Mouse (Mus musculus) left cerebral cortex, postnatal 36 days (tissue): Measurements from ENCODE around the gene Tigd3. TPM values are rescaled to one million over a fixed set of nuclear protein-coding genes. Genes with fewer than 3 reads are reported as not detected.

ENCODE experiments used
- DNase-seq, 2 experiments: peaks; one replicate each; pipeline ENCODE4 v3.0.0; 2021 to 2022; ENCODE audit warnings: low spot score in 2 of 2, mixed read lengths in 1 of 2
- intact Hi-C: fragments of 180-260 bp; cut with DNase I; formaldehyde crosslinking; loops from one replicate; pipeline ENCODE4 v1.15.1; 2025
- total RNA-seq, 2 experiments: library from RNA; stranded (reverse); gene quantifications; 2 replicates each; pipeline ENCODE4 v1.2.3; 2021

Tigd3 gene
- total RNA-seq, 2 experiments from 2014 or later: 4.3 to 4.5 TPM

- intact Hi-C loops: loop anchor here (1.0 kb wide), 1 partner anchor 57 kb away; no protein-coding TSS in a partner anchor
- peak; percentile 91 to 94 for DNase-seq
These were observed 44.0 kb downstream of the Tigd3 start for GRCm38 (mm10) chr19:5849843-5850527.

DNA sequence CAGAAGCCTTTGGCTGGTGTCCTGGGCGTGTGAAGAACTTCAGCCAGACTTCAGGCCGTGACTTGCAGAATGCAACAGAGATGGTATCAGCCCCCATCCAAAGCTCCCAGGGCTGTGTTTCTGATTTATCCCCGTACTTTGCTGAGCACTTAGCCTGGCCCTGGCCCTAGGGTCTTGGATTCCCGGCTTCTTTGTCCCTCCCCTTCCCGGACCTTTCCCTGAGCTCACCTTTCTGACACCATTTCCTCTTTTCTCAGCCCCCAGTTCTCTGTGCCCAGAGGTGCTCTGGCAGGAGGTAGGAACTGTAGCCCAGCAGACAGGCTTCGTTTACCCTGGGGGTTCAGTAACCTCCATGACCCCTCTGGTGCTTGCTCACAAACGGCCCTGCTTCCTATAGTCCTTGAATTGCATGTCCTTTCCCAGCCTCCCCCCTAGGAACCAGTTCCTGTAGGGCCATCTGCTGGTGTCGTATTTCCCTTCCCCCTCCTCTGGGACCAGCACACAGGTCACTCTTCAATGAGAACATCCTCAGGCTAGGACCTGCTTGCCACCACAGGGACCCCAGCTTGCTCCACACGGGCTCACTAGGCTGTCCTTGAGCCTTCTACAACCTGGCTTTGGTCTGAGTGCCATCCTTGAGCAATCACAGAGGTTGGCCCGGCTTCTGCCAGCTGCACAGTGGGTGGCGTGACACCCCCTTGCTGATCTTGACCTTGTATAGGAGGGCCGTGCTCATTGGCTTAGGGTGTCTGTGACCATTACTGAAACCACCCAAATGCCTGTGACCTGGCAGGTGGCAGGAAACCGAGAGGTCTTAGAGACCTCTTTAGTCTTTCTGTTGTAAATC, 44.9 kb downstream of the Tigd3 start:
- DNase-seq: no peak
- intact Hi-C loops: no loop called here

DNA sequence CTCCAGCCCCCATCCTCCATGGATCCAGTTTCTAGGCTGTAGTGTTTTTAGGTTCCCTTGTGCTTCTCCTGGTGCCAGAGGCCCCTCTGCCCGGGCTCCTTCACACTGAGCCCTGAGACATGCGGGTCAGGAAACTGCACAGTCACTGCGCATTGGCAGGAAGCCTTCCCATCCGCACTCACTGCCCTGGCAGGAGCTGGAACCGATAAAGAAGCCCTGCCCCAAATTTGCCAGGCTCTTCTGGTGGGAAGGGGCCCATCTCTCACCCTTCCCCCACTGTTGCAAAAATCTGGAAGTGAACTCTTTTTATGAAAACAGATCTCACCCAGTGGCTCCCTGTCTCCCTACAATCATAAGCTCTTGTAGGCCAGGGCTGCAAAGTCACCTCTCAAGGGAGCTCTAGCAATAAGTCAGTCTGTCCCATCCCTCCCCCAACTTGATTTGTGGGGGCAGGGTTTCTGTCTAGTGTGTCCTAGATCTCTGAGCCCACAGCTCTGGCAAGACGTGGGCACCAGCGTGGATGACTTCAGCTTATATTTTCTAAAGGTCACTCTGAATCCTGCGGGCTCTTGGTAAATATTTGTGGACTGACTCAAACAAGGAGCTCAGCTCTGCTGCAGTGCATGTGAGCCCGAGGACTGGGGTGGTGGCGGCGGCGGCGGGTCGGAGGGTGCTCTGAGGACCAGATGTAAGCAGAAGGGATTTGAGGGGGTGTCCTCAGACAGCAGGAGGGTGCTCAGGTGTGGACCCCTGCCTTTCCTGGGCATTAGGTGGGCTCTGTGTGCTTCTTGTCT, 45.7 kb downstream of the Tigd3 start:
- intact Hi-C loops: no loop called here
- DNase-seq: peak; percentile 53 to 58

DNA sequence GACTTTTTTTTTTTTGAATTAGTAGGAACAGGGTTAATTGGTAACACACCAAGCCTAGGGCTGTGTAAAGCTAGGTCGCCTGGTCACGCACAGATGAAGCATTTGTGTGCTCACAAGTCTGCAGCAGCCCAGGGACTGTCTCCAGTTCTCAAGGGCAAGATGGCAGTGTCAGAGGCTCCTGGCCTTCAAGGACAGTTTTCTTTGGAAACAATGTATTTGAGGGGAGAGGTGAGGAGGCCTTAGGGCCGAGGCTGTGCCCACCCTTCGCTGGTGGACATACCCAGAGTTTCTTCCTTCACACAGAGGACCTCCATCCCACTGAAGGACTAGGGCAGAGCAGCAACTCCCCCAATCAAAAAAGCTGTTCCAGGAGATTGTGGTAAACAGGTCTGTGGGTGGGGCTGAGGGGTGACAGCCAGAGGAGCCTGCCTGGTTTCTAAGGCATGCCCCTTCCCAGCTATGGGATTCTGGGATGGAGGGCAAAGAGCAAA, 46.6 kb downstream of the Tigd3 start:
- intact Hi-C loops: loop anchor here (2.0 kb wide), 1 partner anchor 35 kb away; no protein-coding TSS in a partner anchor
- no peak for DNase-seq

DNA sequence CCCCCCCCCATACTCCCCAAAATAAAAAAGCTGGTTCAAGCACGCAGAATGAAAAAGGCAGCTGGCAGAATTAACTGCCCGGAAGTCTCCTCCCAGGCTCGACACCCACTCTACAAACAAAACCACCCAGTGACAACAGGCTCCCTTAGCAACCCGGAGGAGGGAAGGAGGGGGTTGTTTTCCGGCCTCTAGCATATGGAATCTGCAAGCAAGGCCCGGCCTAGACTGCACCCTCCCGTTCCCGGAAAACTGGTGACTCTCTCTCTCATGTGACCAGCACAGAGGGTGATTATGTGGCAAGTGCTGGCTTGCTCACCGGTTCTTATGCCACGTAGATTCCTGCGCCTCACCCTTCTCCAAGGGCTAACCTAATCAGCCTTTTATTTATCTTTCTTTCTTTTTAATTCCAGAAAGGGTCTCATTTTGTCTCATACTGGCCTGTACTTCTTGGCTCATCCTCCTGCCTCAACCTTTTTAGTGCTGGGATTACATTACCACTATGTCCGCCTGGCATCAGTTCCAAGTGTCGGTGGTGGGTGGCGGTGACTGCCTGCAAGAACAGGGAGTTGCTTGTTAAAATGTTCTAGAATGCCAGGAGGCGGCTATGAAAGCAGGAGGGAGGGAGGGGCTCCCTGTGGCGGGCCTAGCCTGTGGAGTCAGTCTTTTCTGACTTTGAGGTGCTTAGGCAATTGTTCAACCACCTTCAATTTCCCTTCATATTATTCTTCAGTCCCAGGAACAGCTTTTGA, 47.2 kb downstream of the Tigd3 start:
- intact Hi-C loops: loop anchor here (2.0 kb wide), 1 partner anchor 34 kb away; no protein-coding TSS in a partner anchor
- DNase-seq: peak; percentile 90 to 91

DNA sequence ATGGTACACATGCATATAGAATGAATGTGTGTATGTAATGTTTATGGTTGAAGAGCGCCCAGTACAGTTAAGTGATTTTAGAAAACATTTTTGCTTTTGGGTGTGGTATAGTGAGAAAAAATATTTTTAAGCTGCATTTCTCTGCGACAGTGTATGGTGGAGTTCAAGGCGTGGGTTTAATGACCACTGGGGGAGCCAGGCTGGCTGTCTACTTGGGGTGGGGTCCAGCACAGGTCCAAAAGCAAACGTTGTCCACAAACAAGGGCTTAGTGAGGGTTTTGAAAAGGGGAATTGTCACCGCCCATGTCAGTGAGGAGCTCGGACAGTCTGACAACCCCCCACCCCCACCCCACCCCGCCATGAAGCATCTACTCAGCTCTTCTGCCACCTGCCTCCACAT, 47.8 kb downstream of the Tigd3 start:
- intact Hi-C loops: loop anchor here (2.0 kb wide), 1 partner anchor 33 kb away; no protein-coding TSS in a partner anchor
- peak in 1 of 2 experiments; percentile 66 for DNase-seq

DNA sequence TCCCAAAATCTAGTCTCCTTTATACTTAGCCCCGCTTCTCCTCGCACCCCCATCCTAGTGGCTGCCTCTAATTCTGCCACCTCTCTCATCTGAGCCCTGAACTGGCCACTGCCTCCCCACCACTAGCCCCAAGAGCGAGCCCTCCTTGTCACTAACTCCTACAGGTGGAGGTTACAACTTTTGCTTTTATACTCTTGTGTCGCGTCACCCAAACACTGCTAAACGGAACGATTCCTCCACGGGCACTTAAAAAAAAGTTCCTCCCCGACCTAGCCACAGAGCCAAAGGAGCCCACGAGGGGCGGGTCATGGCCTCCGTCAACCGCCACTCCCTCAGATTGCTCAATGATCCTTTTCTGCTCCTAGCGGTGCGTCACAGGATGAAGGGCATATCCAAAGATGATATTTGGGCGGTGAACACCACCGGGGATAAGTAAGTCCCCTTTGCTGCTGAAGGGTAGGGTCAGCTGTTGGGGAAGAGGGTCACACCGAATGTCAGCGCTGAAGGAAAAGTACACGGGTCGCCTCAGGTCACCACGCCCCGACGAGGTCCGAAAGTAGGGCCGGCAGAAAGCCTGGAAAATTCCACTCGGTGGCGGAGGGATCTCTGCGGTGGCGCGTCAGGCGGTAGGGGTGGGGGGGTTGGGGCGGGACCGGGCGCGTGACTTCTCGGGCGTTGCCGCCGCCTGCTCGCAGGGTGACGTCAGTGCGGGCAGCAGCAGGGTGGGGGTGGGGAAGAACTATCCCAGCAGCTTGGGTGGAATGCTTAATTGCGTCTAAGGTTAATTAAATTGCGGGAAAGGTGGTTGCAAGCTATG, 48.4 kb downstream of the Tigd3 start:
- intact Hi-C loops: loop anchor here (1.0 to 2.0 kb wide), 2 partner anchors 33 to 42 kb away; no protein-coding TSS in a partner anchor
- DNase-seq: peak; percentile 90

DNA sequence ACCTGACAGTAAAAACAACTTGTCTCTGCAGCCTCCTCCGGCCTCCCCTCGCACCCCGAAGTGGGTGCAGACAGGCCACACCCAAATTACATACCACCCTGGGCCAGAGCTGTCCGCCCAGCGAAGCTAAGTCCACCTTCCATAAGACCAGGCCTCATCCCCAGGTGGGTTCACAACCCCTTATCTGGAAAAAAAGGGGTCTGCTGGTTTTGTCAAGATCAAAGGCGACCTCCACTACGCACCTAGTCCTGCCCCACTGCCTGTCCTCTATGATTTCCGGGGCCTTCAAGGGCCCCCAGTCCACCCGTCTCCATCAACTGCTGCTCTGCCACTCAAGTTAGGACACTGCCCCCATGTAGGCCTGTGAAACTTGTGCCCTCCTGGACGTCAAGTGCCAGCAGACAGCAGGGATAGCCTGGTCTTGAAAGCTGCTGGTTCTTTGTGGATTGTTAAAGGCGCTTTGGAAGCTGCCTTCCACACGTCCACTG, 49.1 kb downstream of the Tigd3 start:
- no peak for DNase-seq
- intact Hi-C loops: loop anchor here (1.0 kb wide), 1 partner anchor 42 kb away; no protein-coding TSS in a partner anchor

- DNase-seq: no peak
- intact Hi-C loops: no loop called here
These were observed 49.9 kb downstream of the Tigd3 start for GRCm38 (mm10) chr19:5843781-5844691.

GRCm38 (mm10) chr19:5842785-5843730, 50.9 kb downstream of the Tigd3 start:
- DNase-seq: no peak
- intact Hi-C loops: no loop called here

- DNase-seq: no peak
- intact Hi-C loops: no loop called here
These were observed 51.8 kb downstream of the Tigd3 start for GRCm38 (mm10) chr19:5841999-5842784.

DNA sequence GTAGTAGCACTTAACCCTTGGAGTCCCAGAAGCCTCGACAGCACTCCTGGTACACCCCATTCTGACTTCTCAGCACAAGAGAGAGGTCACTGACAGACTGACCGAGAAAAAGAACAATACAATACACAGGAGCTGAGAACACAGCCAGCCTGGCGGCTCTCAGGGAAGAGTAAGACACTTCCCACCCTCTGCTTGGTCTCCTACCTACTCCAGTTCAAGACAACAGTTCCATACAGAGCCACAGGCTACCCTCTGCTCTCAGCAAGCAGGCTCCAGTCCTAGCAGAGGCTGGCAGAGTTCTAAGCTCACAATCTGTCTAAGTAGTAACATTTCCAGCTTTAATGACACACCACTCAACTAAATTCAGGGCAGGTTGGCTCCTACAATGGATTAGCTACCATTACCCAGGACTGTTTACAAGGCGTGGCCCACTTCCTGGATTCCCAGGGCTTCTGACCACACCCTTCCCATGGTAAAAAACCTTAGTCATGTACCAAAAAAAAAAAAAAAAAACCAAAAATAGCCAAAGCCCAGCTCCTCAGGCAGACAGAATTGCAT, 52.5 kb downstream of the Tigd3 start:
- intact Hi-C loops: no loop called here
- no peak for DNase-seq
